Comparison of ENCODE assay signal across 12 mouse cellular contexts in the genomic region with DNA sequence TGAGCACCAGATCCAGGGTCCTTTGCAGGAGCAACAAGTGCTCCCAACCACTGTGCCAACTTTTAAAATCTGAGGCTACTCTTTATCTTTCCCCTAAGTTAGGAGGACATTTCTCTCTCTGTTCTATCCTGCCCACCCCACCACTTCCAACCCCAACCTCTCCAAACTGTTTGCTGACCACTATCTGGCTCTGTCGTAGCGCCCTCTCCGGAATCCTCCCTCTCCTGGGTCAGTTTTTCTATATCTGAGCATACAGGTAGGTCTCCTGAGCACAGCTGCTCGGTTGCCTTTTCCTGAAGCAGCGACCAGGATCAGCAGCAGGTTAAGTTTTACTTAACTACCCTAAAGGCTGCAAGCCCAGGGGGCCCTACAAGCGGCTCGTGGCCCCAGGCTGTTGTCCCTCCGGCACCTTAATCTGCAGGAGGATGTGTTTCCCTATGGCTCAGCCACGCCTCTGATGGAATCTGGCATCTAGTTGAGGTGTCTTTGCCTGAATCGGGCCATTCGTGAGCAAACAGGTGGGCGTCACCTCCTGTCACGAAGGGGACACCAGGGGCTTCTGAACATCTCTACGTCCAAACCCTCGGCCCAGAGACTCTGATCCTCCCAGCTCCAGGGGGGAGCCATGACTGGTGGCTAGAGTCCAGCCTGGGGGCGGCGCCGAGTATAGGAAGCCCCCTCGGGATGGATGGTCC. TPM values are rescaled to one million over a fixed set of nuclear protein-coding genes. Genes with fewer than 3 reads are reported as not detected.
DNase-seq lines count a peak whose midpoint lies in the region; ATAC-seq and TF ChIP-seq lines count a peak whose summit lies in the region.
"Had no signal": no experiment of that assay in that cellular context is flagged by ENCODE, and none has a peak within 500 bp of the region (broad histone marks: within the 10 kb centered on the region; RNA-seq: fewer than 3 reads in every experiment).

No protein-coding gene starts in this region.

- no peak for TF ChIP-seq CTCF in heart, postnatal 0 days (IDR thresholded peaks at IDR 0.05; ENCODE audit: low read depth)

- no peak for TF ChIP-seq EP300 in heart, postnatal 0 days (IDR thresholded peaks at IDR 0.05; ENCODE audit: low read depth)

- H3K9me3 ChIP-seq in heart, postnatal 0 days (replicated peaks; ENCODE audit: control insufficient read depth, low read length), result no peaks in the 10 kb centered on the region
- H3K9me3 ChIP-seq in forebrain, embryonic 14.5 days (replicated peaks; ENCODE audit: control insufficient read depth, low read length), result peaks cover 5% of the 10 kb centered on the region; the same call in 1 of the 2 replicates
- no peaks in the 10 kb centered on the region for H3K9me3 ChIP-seq in limb, embryonic 15.5 days

- no peak for DNase-seq in heart, postnatal 0 days (ENCODE audit: low spot score)
- DNase-seq in heart, adult 8-10 months (ENCODE audit: low spot score), result no peak
- DNase-seq in ZHBTc4 (ENCODE audit: low read depth, low spot score), result peak; percentile 70
- no peak for DNase-seq in forebrain, embryonic 14.5 days (ENCODE audit: low spot score)
- no peak for DNase-seq in left cerebral cortex, adult 11 months (ENCODE audit: low spot score)
- DNase-seq in frontal cortex, postnatal 14 days (ENCODE audit: low spot score in 2 of 2), result no peak
- DNase-seq in adrenal gland, postnatal 25 days, result no peak
- DNase-seq: adrenal gland, adult 2 months; cerebellum, postnatal 36 days; thymus, postnatal 4 days had no signal

- no peaks in the 10 kb centered on the region for H3K36me3 ChIP-seq in heart, postnatal 0 days (replicated peaks; ENCODE audit: control insufficient read depth, insufficient read depth, low read length)
- H3K36me3 ChIP-seq in forebrain, embryonic 14.5 days (ENCODE audit: control insufficient read depth, insufficient read depth, low read length), result no peaks in the 10 kb centered on the region
- H3K36me3 ChIP-seq in limb, embryonic 15.5 days, result no peaks in the 10 kb centered on the region

- no peak overlapping the region for H3K27ac ChIP-seq in heart, postnatal 0 days (ENCODE audit: low read depth)
- no peak overlapping the region for H3K27ac ChIP-seq in forebrain, embryonic 14.5 days (ENCODE audit: low read depth, low read length)
- no peak overlapping the region for H3K27ac ChIP-seq in limb, embryonic 15.5 days

- peaks cover 83% of the 10 kb centered on the region for H3K27me3 ChIP-seq in heart, postnatal 0 days (ENCODE audit: control insufficient read depth, insufficient read depth, low read length)
- H3K27me3 ChIP-seq in forebrain, embryonic 14.5 days (replicated peaks; ENCODE audit: control insufficient read depth, insufficient read depth, low read length), result peaks cover 75% of the 10 kb centered on the region
- peaks cover 70% of the 10 kb centered on the region for H3K27me3 ChIP-seq in limb, embryonic 15.5 days

- H3K4me2 ChIP-seq in heart, postnatal 0 days (ENCODE audit: low read depth, low read length), result no peak overlapping the region; the same call in 1 of the 2 replicates
- H3K4me2 ChIP-seq in forebrain, embryonic 14.5 days (ENCODE audit: low read length), result peak overlapping the region; percentile 10; the same call in 1 of the 2 replicates
- peak overlapping the region; percentile 52 for H3K4me2 ChIP-seq in limb, embryonic 15.5 days

- under 1% methylated on average over 19 of the region's 19 CpGs for WGBS in heart, postnatal 0 days
- WGBS in forebrain, embryonic 14.5 days, result 0% methylated on average over 19 of the region's 19 CpGs
- WGBS in limb, embryonic 15.5 days, result 4% methylated on average over 19 of the region's 19 CpGs

- H3K4me1 ChIP-seq in heart, postnatal 0 days (ENCODE audit: control insufficient read depth, insufficient read depth), result 0 out of 2 replicates have a peak, but pooled peaks cover 4% of the 10 kb centered on the region
- H3K4me1 ChIP-seq in forebrain, embryonic 14.5 days (ENCODE audit: control insufficient read depth, insufficient read depth, low read length), result no peaks in the 10 kb centered on the region
- peaks cover 15% of the 10 kb centered on the region for H3K4me1 ChIP-seq in limb, embryonic 15.5 days
- H3K4me1 ChIP-seq: megakaryocyte, embryonic 14.5 days had no signal

- H3K9ac ChIP-seq in heart, postnatal 0 days (replicated peaks; ENCODE audit: low read depth, low read length), result no peak overlapping the region
- H3K9ac ChIP-seq in forebrain, embryonic 14.5 days (ENCODE audit: low read length), result no peak overlapping the region
- no peak overlapping the region for H3K9ac ChIP-seq in limb, embryonic 15.5 days

- peak overlapping the region; percentile 20 for H3K4me3 ChIP-seq in heart, postnatal 0 days (ENCODE audit: low read depth, low read length)
- H3K4me3 ChIP-seq in forebrain, embryonic 14.5 days (ENCODE audit: low read depth, low read length), result no peak overlapping the region
- H3K4me3 ChIP-seq in limb, embryonic 15.5 days, result peak overlapping the region; percentile 24
- H3K4me3 ChIP-seq: megakaryocyte, embryonic 14.5 days had no signal

- ATAC-seq in heart, postnatal 0 days (ENCODE audit: insufficient read depth, low read depth), result no peak
- ATAC-seq in forebrain, embryonic 14.5 days, result no peak
- no peak for ATAC-seq in limb, embryonic 15.5 days (ENCODE audit: insufficient number of reproducible peaks, low FRiP score, low TSS enrichment, low read depth)

RNA-seq across cellular contexts. Expression of gene Tfap2a, which starts 6.1 kb away (rescaled TPM):
- total RNA-seq in heart, postnatal 0 days (2014; rRNA removed; ENCODE audit: low replicate concordance), result 0.69 TPM in 1 of 2 replicates, not detected in the other
- polyA plus RNA-seq in heart, postnatal 0 days (2015; fragmentation: Nextera tagmentation; extraction: Ambion mirVana), result not detected in 2 replicates
- total RNA-seq in heart, adult 8-10 months (2022), result under 1 TPM in 3 of 4 experiments, not detected in 1; 0.09 to 0.19 (median 0.16) TPM
- 0.20 and 0.41 TPM in 2 replicates for polyA plus RNA-seq in forebrain, embryonic 14.5 days (2014; fragmentation: Nextera tagmentation; extraction: Ambion mirVana)
- polyA plus RNA-seq in limb, embryonic 15.5 days (2015; fragmentation: Nextera tagmentation; extraction: Ambion mirVana), result 12.8 and 14.8 TPM in 2 replicates
- total RNA-seq in adrenal gland, postnatal 25 days (2021), result 0.18 TPM in 1 of 2 replicates, not detected in the other
